Mouse (Mus musculus) ES-Bruce4 (cell line): Measurements from ENCODE around the gene Aifm3.

Source experiments
- EP300 ChIP-seq: IDR thresholded peaks from 2 replicates; pipeline ENCODE4 v1.6.1; 2011; ENCODE audit warnings: low read depth, low read length; ENCODE audit not compliant: insufficient read depth
- POLR2A ChIP-seq: IDR thresholded peaks from one replicate; pipeline ENCODE4 v1.8.1; 2011; ENCODE audit warnings: low read length; ENCODE audit not compliant: insufficient read depth

- TF ChIP-seq EP300 (no peak), POLR2A (no peak)
Measured at GRCm38 (mm10) chr16:17526223-17526622, 36.8 kb downstream of the Aifm3 start.
